Mouse (Mus musculus) common myeloid progenitor, adult 5-6 weeks (primary cell): ENCODE data around the gene Ces2b. TPM values are rescaled to one million over a fixed set of nuclear protein-coding genes. Genes with fewer than 3 reads are reported as not detected.

Experiments used
- total RNA-seq: library from RNA; stranded (forward); fragments of 200-1000, 187-1606 nt; gene quantifications from 2 replicates; pipeline ENCODE4 v1.2.3, GENCODE M21; 2017

Ces2b gene
- total RNA-seq, 1 experiment from 2014 or later = not detected

Other genes with a start within 250 kb of the Ces2b start
- 9.8 and 12.4 TPM in 2 replicates for gene Pdp2, start 240.1 kb upstream of the Ces2b start, total RNA-seq
- not detected in 2 replicates for gene Cdh16, start 207.2 kb upstream of the Ces2b start, total RNA-seq
- 3.1 and 4.8 TPM in 2 replicates for gene Rrad, start 200.2 kb upstream of the Ces2b start, total RNA-seq
- gene Ciao2b, start 189.6 kb upstream of the Ces2b start, total RNA-seq = 25.8 and 28.0 TPM in 2 replicates
- not detected in 2 replicates for gene Ces2a, start 97.6 kb upstream of the Ces2b start, total RNA-seq
- not detected in 2 replicates for gene Ces2c, start 15.5 kb downstream of the Ces2b start, total RNA-seq
- gene Ces2e, start 94.7 kb downstream of the Ces2b start, total RNA-seq = not detected in 2 replicates
- not detected in 2 replicates for gene Ces2f, start 115.8 kb downstream of the Ces2b start, total RNA-seq
- 46.6 and 51.8 TPM in 2 replicates for gene Ces2g, start 130.1 kb downstream of the Ces2b start, total RNA-seq
- not detected in 2 replicates for gene Ces2h, start 169.3 kb downstream of the Ces2b start, total RNA-seq
- not detected in 2 replicates for gene Ces3a, start 217.0 kb downstream of the Ces2b start, total RNA-seq